Mouse (Mus musculus): ENCODE measurements around the gene Vapb.
"Not testable (repeated sequence)": the region's sequence is repeated elsewhere in the genome, so short reads cannot be mapped to it uniquely, and the experiment has no call there.

Vapb gene

DNA sequence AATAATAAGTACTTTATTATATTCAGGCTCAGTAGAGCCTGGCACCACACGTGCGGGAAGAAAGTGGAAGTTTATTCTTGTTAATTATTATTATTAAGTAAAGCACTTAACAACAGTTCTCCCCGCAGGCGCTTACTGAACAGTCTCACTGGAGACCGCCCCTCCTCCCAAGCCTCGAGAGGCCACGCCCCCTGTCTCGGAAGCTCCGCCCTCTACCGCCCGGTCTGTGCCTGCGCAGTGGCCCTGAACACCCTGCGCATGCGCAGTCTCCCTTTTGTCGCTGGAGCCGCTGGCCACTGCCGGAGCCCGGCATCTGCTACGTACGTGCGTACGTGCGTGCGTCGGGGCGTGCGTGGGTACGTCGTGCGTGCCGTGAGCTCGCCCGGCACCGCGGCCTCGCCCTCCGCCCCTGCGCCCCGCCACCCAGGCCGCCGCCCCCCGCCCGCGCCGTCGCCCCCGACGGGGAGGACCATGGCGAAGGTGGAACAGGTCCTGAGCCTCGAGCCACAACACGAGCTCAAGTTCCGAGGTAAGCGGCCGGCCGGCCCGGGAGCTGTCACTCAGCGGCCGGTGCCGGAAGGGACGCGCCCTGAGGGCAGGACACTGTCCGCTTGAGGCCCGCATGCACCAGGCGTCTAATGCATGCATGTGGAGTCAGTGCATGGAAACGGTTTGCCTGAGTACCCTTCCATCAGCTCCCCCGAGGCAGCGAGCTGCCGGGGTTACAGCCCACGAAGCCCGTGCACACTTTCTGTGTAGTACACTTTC lies at the start of gene Vapb:
Gene Vapb (plus strand): TSS at position 290 of the 768 bp plus-strand sequence.
- ChIA-PET POLR2A (interaction anchor here in 3 of 4 experiments (0.6 to 2.3 kb wide), 18 partner anchors 10 to 866 kb away, joined by 3 to 20 read pairs (median 4); partner anchors contain the start of gene Rab22a (in 2 of the 3)), CTCF (interaction anchor here in 2 of 4 experiments (0.5 to 0.7 kb wide), 4 partner anchors 15 to 579 kb away, joined by 3 to 5 read pairs (median 3); no protein-coding TSS in a partner anchor)

DNA sequence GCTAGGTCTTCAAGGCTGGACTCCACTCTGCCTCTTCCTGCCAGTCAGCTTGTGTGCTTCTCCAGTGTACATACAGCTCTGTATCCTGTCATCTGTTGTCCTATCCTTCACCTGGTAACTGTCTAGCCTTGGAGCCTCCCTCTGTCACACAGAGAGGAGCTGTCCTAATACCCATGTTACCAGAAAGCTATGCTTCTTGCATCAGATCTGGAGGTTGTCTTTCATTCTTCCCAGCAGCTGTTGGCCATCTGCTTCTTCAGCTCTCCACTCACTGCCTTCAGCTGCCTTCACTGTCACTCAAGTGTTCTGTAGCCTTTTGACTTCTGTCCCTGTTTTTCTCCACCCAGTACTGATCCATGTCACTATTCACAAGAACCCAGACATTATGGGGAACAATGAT lies 47.5 kb upstream of the Vapb start:
- POLR2A ChIA-PET, result interaction anchor here in 2 of 4 experiments (0.9 to 2.2 kb wide), 3 partner anchors 13 to 30 kb away, joined by 3 to 6 read pairs (median 3); partner anchors contain the start of gene Rab22a (in 2 of the 2)

DNA sequence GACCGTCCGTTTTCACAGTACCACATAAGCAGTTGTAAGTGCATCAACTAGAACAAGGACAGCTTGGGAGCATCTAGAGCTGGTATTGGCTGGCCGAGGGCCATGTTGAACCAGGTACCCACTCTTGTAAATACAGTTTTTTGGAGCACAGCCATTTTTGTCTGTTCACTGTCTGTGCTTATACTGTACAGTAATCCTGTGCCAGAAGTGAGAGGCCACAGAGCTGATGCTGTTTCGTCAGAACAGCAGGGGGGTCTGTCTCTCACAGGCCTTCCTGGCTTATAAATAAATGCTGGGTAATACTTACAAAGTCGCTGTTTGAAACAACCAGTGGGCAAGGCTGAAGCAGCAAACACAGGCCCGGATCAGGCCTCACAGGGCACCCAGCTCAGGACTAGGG lies 45.6 kb upstream of the Vapb start:
- ChIA-PET POLR2A (interaction anchor here in 2 of 4 experiments (0.9 to 2.2 kb wide), 5 partner anchors 10 to 33 kb away, joined by 3 to 6 read pairs (median 5); partner anchors contain the start of gene Rab22a (in 1 of the 2)), CTCF (interaction anchor here in 1 of 4 experiments (1.0 kb wide), 1 partner anchor 96 kb away, joined by 3 read pairs; no protein-coding TSS in a partner anchor)

More for the DNA sequence above, 47.5 kb upstream of the Vapb start:
- CTCF ChIA-PET, result interaction anchor here in 2 of 4 experiments (0.6 to 2.8 kb wide), 4 partner anchors 82 to 236 kb away, joined by 3 to 7 read pairs (median 3); no protein-coding TSS in a partner anchor

DNA sequence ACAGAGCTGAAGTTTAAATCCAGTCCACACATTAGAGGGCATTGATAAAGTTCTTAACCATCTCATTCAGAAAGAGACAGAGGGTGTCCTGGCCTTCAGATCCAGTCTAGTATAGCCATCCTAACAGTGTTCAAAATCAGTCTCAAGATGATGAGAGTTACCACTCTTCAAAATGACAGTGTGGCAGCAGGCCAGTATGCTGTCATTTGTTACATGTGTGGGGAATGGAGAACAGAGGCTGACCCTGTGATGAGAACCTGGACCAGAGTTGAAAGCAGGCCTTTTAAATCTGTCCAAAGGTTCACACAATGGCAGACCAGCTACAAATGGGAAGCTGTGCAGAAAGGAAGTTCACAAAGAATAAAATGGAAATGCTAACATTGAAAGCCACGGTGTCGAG lies 44.6 kb upstream of the Vapb start:
- CTCF ChIA-PET, result no interaction called here
- POLR2A ChIA-PET, result interaction anchor here in 2 of 4 experiments (1.1 to 1.9 kb wide), 3 partner anchors 11 to 33 kb away, joined by 3 to 5 read pairs (median 4); partner anchors contain the start of gene Rab22a (in 2 of the 2)

DNA sequence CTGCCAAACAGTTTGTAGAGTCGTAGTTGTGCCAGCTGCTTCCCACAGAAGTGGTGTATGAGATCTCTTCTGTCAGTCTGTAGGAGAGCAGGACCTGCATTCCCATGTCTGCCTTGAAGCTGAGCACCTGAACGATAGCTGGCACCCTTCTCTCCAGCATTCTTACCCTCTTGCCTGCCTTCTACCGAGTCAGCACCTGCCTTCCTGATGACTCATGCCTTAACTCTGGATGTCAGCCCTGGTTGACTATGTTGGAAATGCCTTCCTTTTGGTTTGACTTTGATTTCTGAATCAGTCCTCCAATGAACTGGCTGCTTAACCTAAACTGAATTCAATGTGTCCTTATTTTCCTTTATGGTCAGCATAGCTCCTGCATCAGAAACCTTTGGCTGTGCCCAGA lies 38.5 kb upstream of the Vapb start:
- POLR2A ChIA-PET, result no interaction called here

DNA sequence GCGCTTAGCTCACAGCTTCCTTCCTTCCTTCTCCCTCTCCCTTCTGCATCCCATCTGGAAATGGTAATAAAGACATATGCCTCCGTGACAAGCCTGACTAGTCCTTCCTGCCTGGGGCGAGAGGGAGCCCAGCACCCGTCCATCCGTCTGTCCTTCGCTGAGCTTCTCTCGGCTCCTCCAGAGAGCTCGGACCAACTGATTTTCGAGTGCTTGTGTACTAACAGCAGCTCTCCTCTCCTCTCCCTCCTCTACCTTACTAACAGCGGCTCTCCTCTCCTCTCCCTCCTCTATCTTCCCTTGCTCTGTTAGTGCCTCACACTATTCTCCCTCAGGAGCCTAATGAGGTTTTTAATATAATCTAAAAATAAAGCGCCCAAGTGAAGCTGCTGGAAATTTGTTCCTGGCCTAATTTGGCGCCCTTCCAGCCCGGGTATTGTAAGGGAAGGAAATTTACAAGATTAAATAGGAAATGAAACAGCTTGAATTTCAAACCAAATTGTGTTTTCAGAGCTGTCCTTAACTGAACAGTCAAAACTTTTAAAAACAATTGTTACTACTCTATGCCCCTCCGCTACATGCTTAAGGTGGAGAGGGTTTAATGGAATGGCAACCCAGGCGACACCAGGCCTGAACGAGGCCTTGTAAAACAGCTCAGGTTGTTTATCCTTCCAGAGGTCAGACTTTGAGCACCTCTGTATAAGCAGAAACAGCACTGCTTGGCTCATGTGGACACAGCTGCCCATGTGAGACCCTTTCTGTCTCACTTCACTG lies 35.0 kb upstream of the Vapb start:
- POLR2A ChIA-PET, result interaction anchor here in 3 of 4 experiments (0.5 to 3.1 kb wide), 7 partner anchors 11 to 43 kb away, joined by 3 to 13 read pairs (median 5); partner anchors contain the start of gene Rab22a (in 1 of the 3)
- CTCF ChIA-PET, result interaction anchor here in 1 of 4 experiments (0.6 kb wide), 1 partner anchor 137 kb away, joined by 12 read pairs; no protein-coding TSS in a partner anchor

More for the DNA sequence above, 38.5 kb upstream of the Vapb start:
- CTCF ChIA-PET, result no interaction called here

DNA sequence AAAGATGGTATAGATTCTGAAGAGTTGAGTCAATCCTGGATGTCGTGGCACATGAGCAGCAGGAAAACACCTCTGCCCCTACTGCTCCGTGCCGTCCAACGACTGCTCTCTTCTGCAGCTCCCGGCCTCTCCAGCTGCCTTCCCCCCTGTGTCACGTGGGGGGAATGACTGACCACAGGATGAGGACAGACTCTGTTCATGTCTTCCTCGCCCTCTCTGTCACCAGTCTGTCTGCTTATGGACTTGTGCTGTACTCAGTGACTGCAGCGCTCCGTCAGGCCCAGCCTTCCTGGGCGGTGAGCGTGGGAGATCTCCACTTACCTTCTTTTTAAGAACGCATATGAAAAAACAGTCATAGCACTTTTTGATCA lies 34.5 kb upstream of the Vapb start:
- ChIA-PET CTCF (no interaction called here), POLR2A (interaction anchor here in 2 of 4 experiments (1.2 to 3.1 kb wide), 5 partner anchors 12 to 43 kb away, joined by 4 to 7 read pairs (median 5); partner anchors contain the start of gene Rab22a (in 1 of the 2))

DNA sequence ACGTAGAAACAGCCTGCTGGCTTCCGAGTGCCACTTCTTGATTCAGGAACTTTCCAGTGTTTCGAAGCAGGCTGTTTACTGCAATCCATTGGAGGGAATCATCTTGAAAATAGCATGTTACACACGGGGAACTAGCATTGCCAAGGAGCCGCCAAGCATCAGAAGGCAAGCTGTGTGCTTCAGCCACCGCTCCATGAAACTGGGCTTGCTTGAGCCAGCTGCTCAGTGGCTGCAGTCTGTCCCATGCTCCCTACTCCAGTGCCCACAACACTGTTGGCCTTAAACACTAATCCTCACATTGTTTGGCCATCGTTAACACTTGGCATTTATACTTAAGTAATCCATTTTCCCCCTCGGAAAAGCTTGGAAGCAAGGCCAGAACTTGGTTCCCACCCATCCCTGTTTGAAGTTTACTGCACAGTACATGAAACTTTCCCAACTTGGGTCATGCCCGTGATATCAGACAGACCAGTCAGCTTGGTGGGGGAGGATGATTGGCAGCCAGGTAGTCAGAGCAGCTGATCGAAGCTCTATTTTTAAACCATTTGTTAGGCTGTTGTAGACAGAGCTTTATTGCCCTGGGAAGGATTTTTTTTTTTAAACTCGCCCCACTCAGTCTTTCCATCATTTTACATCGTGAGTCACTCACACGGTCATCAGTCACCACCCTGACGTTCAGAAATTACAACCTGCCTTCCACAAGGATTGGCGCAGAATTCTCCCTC lies 31.3 kb upstream of the Vapb start:
- CTCF ChIA-PET, result no interaction called here
- POLR2A ChIA-PET, result interaction anchor here in 1 of 4 experiments (1.8 kb wide), 1 partner anchor 32 kb away, joined by 4 read pairs; the partner anchor contains the start of gene Vapb

DNA sequence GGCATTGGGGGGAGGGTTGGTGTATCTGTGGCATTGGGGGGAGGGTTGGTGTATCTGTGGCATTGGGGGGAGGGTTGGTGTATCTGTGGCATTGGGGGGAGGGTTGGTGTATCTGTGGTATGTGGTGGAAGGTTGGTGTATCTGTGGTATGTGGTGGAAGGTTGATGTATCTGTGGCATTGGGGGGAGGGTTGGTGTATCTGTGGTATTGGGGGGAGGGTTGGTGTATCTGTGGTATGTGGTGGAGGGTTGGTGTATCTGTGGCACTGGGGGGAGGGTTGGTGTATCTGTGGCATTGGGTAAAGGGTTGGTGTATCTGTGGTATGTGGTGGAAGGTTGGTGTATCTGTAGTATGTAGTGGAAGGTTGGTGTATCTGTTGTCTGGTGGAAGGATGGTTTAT lies 29.7 kb upstream of the Vapb start:
- POLR2A ChIA-PET, CTCF ChIA-PET: not testable (repeated sequence)

DNA sequence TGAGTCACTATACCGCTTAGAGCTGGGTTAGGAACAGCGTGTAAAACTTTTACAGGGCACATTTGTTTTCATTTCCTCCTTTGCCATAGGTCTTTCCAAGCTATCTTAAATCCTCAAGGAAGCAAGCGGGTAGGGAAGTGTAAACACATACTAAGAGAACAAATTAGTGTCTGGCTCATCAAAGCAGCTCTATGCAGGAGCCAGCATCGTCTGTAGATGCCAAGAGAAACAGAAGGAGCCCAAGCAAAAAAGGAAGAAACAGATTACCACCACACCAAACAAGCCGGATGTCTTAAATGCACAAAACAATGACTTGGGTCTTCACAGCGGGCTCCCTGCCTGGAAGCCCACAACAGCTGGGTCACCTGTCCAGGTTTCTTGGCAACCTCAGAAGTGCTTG lies 27.1 kb upstream of the Vapb start:
- POLR2A ChIA-PET, result interaction anchor here in 1 of 4 experiments (0.6 to 1.6 kb wide), 3 partner anchors 34 to 582 kb away, joined by 3 to 4 read pairs (median 4); no protein-coding TSS in a partner anchor
- CTCF ChIA-PET, result interaction anchor here in 1 of 4 experiments (0.6 kb wide), 1 partner anchor 45 kb away, joined by 4 read pairs; no protein-coding TSS in a partner anchor

DNA sequence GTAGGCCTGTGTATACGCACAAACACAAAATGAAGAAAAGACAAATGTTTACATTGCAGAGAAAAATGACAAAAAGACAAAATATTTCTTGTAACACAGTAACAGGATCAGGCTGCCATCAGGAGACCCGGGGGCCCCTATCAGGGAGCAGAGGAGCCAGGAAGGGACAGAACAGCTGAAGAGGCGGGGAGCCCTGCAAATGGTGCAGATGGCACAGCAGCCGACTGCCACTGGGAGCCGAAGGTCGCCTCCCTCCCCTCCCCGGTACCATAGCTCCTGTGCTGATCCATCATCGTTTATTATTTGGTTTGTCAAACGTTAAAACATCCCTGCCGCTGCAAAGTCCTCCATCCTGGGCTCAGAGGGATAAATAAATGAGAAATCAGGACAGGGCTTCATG lies 24.7 kb upstream of the Vapb start:
- ChIA-PET CTCF (no interaction called here), POLR2A (no interaction called here)

DNA sequence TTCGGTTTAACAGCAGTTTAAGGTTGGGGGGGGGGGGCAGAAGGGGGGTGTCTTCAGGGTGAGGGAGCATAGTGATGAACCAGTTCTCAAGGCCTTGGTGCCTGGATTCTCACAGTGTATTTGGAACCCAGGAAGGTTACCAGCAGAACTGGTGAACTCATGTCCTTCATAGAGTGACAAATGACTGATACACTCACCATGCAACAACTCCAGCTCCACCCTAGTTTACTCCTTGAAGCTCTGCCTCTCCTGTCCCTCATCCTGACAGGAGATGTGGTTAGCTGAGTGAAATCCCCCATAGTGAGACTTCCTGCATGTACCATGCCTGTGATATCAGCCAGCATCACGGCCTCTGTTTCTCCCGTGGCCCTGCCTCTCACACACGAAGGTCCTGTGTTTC lies 24.1 kb upstream of the Vapb start:
- ChIA-PET CTCF (no interaction called here), POLR2A (interaction anchor here in 1 of 4 experiments (1.1 kb wide), 1 partner anchor 12 kb away, joined by 3 read pairs; no protein-coding TSS in a partner anchor)

DNA sequence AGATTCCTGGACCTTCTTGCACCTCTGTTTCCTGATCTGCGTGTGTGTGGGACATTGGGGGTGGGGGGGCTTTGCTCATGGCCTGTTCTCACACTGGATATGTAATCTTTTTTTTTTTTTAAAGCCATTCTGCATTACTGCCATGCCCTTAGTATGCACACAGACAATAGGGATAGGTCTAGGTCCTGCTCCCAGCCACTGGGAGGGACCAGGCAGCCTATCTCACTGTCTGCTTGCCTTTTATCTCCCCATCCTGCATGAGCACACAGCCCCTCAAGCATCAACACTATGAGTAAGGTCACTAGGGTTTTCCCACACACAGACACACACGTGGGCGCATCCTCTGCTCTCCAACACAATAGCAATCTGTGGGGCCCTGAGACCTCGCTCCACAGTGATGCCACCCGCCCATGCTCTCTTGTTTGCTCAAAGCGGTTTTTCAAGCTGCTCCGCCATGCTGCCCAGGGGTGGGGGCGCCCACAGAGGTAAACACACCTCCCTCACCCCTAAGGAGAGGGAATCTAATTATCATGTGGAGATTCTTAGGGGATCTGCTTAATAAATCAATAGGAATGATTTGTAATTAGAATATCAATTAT lies 22.6 kb upstream of the Vapb start:
- ChIA-PET CTCF (interaction anchor here in 1 of 4 experiments (0.7 kb wide), 1 partner anchor 43 kb away, joined by 3 read pairs; no protein-coding TSS in a partner anchor), POLR2A (interaction anchor here in 1 of 4 experiments (0.6 to 1.4 kb wide), 2 partner anchors 27 to 307 kb away, joined by 3 to 4 read pairs; no protein-coding TSS in a partner anchor)

DNA sequence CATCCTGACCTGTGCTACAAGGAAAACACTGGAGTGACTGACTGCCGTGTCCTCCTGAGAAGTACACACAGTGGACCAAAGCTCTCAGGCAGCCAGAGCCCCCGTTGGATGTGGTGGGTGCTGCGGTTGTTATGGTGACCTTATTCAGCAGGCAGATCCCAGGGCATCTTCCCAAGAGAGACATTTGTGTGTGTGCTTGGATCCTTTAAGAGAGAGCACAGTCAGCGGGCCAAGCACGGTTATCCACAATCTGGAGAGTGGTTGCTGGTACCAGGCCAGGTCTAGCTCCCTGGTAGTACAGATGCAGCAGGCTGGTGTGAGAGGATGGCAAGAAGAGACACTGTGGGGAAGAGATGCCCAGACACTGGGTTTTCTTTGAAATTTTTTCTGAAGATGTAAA lies 20.3 kb upstream of the Vapb start:
- ChIA-PET POLR2A (no interaction called here), CTCF (no interaction called here)

DNA sequence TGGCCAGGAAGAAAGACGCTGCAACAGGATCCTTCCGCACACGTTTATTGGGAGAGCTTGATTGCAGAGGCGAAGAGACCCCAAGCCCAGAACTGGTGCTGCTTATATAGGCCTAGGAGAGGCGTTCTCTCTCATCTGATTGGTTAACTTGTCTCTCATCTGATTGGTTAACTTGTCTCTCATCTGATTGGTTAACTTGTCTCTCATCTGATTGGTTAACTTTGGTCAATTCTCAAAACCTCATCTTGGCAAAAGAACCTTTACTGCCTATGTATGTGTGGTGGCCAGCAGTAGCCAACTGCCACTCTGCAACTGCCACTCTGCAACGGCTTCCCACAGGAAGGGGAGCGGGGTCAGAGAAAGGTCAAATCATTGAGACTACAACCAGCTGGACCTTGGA lies 18.2 kb upstream of the Vapb start, which contains the start of gene 1700010B08Rik:
Gene 1700010B08Rik (plus strand): TSS at position 301 of the 400 bp plus-strand sequence.
- POLR2A ChIA-PET, CTCF ChIA-PET: not testable (repeated sequence)

DNA sequence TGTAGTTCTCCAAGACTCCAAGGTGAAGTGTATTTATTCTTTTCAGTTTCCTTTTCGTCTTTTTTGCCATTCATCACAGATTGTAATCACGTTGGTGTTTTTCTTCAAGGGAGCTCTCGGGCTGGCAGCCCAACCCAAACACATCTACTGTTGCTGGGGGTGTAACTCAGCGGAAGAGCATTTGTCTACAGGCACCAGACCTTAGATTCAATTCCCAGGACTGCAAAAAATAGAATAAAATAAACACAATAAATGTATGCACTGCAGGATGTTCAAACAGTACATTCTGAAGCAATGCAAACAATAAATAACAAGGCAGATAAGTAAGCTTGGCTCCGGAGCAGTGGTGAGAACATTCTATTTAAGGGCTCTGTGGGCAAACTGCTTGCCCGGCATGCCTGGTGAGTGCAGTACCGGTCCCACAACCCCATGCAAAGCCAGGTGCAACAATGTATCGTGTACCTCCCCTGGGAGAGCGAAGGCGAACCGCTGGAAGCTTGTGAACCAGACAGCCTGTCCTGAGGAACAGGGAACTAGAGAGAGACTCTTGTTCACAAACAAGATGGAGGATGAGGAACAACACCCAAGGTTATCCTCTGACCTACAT lies 15.0 kb upstream of the Vapb start:
- ChIA-PET POLR2A (interaction anchor here in 2 of 4 experiments (0.7 to 1.0 kb wide), 2 partner anchors 15 to 678 kb away, joined by 3 to 4 read pairs; partner anchors contain the start of gene Vapb (in 1 of the 2)), CTCF (interaction anchor here in 2 of 4 experiments (0.6 to 0.7 kb wide), 2 partner anchors 15 to 891 kb away, joined by 3 to 5 read pairs; partner anchors contain the start of gene Vapb (in 1 of the 2))

DNA sequence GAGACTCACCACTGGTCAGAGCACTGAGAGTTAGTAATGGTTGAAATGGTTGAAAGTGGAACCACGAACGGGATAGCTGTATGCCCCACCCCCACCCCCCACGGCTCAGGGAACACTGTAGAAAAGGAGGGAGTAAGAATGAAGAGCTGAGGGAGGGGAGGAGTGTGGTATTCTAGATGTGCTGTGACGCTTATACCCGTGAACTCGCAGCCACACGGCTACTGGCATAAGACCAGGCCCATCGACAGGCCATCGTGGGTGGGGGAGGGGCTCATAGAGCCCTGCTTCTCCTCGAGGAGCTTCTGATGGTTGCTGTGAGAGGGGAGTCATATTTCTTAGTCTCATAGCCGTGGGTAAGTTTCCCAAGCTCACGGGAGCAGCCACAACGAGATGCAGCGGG lies 12.9 kb upstream of the Vapb start:
- ChIA-PET POLR2A (interaction anchor here in 2 of 4 experiments (0.6 to 2.0 kb wide), 5 partner anchors 13 to 282 kb away, joined by 3 to 7 read pairs (median 4); partner anchors contain the start of genes Rab22a (in 1 of the 2) and Vapb (in 1 of the 2)), CTCF (interaction anchor here in 1 of 4 experiments (0.6 kb wide), 1 partner anchor 339 kb away, joined by 12 read pairs; no protein-coding TSS in a partner anchor)

Data from embryonic stem cell, embryonic (primary cell).